Mouse (Mus musculus) brain, embryonic 14.5 days (tissue): ENCODE measurements around the gene Atf7.
A peak's percentile ranks its signal among the peaks of the same experiment; 100 is the strongest.

Experiments
- CTCF ChIP-seq: fragments of 200-500 bp; IDR thresholded peaks from 2 replicates; pipeline ENCODE4 v1.5.1; 2012; ENCODE audit warnings: inconsistent platforms, mild to moderate bottlenecking, moderate library complexity, borderline replicate concordance; ENCODE audit not compliant: insufficient read depth, insufficient read length; ENCODE audit errors: extremely low read depth
- POLR2A ChIP-seq: fragments of 200-500 bp; IDR thresholded peaks from 2 replicates; pipeline ENCODE4 v1.6.1; 2012; ENCODE audit warnings: mild to moderate bottlenecking, inconsistent platforms, borderline replicate concordance; ENCODE audit not compliant: poor library complexity, insufficient read depth, insufficient read length, severe bottlenecking; ENCODE audit errors: extremely low read depth

GRCm38 (mm10) chr15:102517976-102518858 is 107.0 kb downstream of the Atf7 start, which contains the start of gene Tarbp2:
- TF ChIP-seq POLR2A (peak; percentile 50), CTCF (no peak)
